Mouse (Mus musculus): ENCODE measurements around the gene Atp6v0a1.

Gene Atp6v0a1

GRCm38 (mm10) chr11:101085617-101086322, 76.5 kb downstream of the Atp6v0a1 start:
- no peak for DNase-seq (ENCODE audit: low read depth, low spot score)

GRCm38 (mm10) chr11:101086323-101086674, 77.0 kb downstream of the Atp6v0a1 start:
- no peak for DNase-seq (ENCODE audit: low read depth, low spot score)

GRCm38 (mm10) chr11:101086756-101087681, 77.8 kb downstream of the Atp6v0a1 start, which contains the start of gene Mlx:
Gene Mlx, plus strand, starts transcription at chr11:101087277.
- peak; percentile 94 for DNase-seq (ENCODE audit: low read depth, low spot score)

- DNase-seq (ENCODE audit: low read depth, low spot score), result no peak
Observed at GRCm38 (mm10) chr11:101087682-101088055, 78.4 kb downstream of the Atp6v0a1 start.

- no peak for DNase-seq (ENCODE audit: low read depth, low spot score)
Observed at GRCm38 (mm10) chr11:101089931-101090330, 80.7 kb downstream of the Atp6v0a1 start.

- DNase-seq (ENCODE audit: low read depth, low spot score), result no peak
Observed at GRCm38 (mm10) chr11:101094930-101095313, 85.7 kb downstream of the Atp6v0a1 start.

- peak; percentile 92 for DNase-seq (ENCODE audit: low read depth, low spot score)
Observed at GRCm38 (mm10) chr11:101095314-101096024, 86.2 kb downstream of the Atp6v0a1 start, which contains the start of gene Psmc3ip. Gene Psmc3ip, minus strand, starts transcription at chr11:101095436.

GRCm38 (mm10) chr11:101098231-101098630, 89.0 kb downstream of the Atp6v0a1 start:
- no peak for DNase-seq (ENCODE audit: low read depth, low spot score)

GRCm38 (mm10) chr11:101103011-101103410, 93.8 kb downstream of the Atp6v0a1 start:
- no peak for DNase-seq (ENCODE audit: low read depth, low spot score)

- no peak for DNase-seq (ENCODE audit: low read depth, low spot score)
Observed at GRCm38 (mm10) chr11:101109351-101109750, 100.1 kb downstream of the Atp6v0a1 start.

- no peak for DNase-seq (ENCODE audit: low read depth, low spot score)
Observed at GRCm38 (mm10) chr11:101110708-101111107, 101.5 kb downstream of the Atp6v0a1 start.

GRCm38 (mm10) chr11:101111178-101111577, 101.9 kb downstream of the Atp6v0a1 start:
- DNase-seq (ENCODE audit: low read depth, low spot score), result no peak

GRCm38 (mm10) chr11:101112186-101112585, 102.9 kb downstream of the Atp6v0a1 start:
- DNase-seq (ENCODE audit: low read depth, low spot score), result no peak

All from CD4-positive, CD25-positive, alpha-beta regulatory T cell, adult 2 months (primary cell).